15 mouse cellular contexts compared by ENCODE assay signal in genomic region chr15:97496026-97496425, GRCm38 (mm10).
"Had no signal": no experiment of that assay in that cellular context is flagged by ENCODE, and none has a peak within 500 bp of the region (broad histone marks: within the 10 kb centered on the region; RNA-seq: fewer than 3 reads in every experiment).

No protein-coding gene starts in this region.

- H3K9me3 ChIP-seq: kidney, embryonic 15.5 days; limb, embryonic 15.5 days; lung, embryonic 15.5 days; midbrain, embryonic 13.5 days had no signal

- ATAC-seq: intestine, embryonic 16.5 days; liver, embryonic 12.5 days; midbrain, embryonic 13.5 days had no signal

- H3K4me2 ChIP-seq: kidney, embryonic 15.5 days; limb, embryonic 15.5 days; liver, embryonic 12.5 days; lung, embryonic 15.5 days; midbrain, embryonic 13.5 days; neural tube, embryonic 12.5 days had no signal

- H3K4me3 ChIP-seq: kidney, embryonic 15.5 days; left cerebral cortex, adult 2 months; limb, embryonic 15.5 days; liver, embryonic 12.5 days; lung, embryonic 15.5 days; midbrain, embryonic 13.5 days; myocyte; neural tube, embryonic 12.5 days had no signal

- H3K27me3 ChIP-seq: kidney, embryonic 15.5 days; limb, embryonic 15.5 days; liver, embryonic 12.5 days; lung, embryonic 15.5 days; midbrain, embryonic 13.5 days; neural tube, embryonic 12.5 days had no signal

- H3K4me1 ChIP-seq: kidney, embryonic 15.5 days; limb, embryonic 15.5 days; liver, embryonic 12.5 days; lung, embryonic 15.5 days; midbrain, embryonic 13.5 days; neural tube, embryonic 12.5 days had no signal

- H3K9ac ChIP-seq: kidney, embryonic 15.5 days; limb, embryonic 15.5 days; liver, embryonic 12.5 days; lung, embryonic 15.5 days; midbrain, embryonic 13.5 days; neural tube, embryonic 12.5 days had no signal

- H3K36me3 ChIP-seq: kidney, embryonic 15.5 days; limb, embryonic 15.5 days; liver, embryonic 12.5 days; lung, embryonic 15.5 days; midbrain, embryonic 13.5 days; neural tube, embryonic 12.5 days had no signal

- DNase-seq: kidney, adult 2 months; kidney, postnatal 14 days; lung, postnatal 14 days; thymus, adult 2 months; thymus, postnatal 36 days had no signal

- H3K27ac ChIP-seq: kidney, embryonic 15.5 days; left cerebral cortex, adult 2 months; limb, embryonic 15.5 days; liver, embryonic 12.5 days; lung, embryonic 15.5 days; midbrain, embryonic 13.5 days; neural tube, embryonic 12.5 days; stomach, postnatal 0 days had no signal
